Comparison of ENCODE assay signal across 10 mouse cellular contexts in genomic region chr5:140621517-140621916, GRCm38 (mm10). TPM values are rescaled to one million over a fixed set of nuclear protein-coding genes. Genes with fewer than 3 reads are reported as not detected.
DNase-seq lines count a peak whose midpoint lies in the region; ATAC-seq lines count a peak whose summit lies in the region.
"Had no signal": no experiment of that assay in that cellular context is flagged by ENCODE, and none has a peak within 500 bp of the region (broad histone marks: within the 10 kb centered on the region; RNA-seq: fewer than 3 reads in every experiment).

No protein-coding gene starts in this region.

- no peak for ATAC-seq in limb, embryonic 11.5 days (ENCODE audit: insufficient number of reproducible peaks, low FRiP score, low TSS enrichment, low read depth)
- peak; percentile 16; the same call in 1 of the 2 replicates for ATAC-seq in midbrain, embryonic 13.5 days

- H3K27ac ChIP-seq in limb, embryonic 11.5 days (replicated peaks; ENCODE audit: low read depth, low read length): no peak overlapping the region
- no peak overlapping the region for H3K27ac ChIP-seq in limb, embryonic 10.5 days
- peak overlapping the region; percentile 44; the same call in 1 of the 2 replicates for H3K27ac ChIP-seq in forebrain, embryonic 10.5 days
- H3K27ac ChIP-seq in midbrain, embryonic 13.5 days: peak overlapping the region; percentile 10; the same call in 1 of the 2 replicates

- no peak overlapping the region for H3K4me2 ChIP-seq in limb, embryonic 11.5 days (ENCODE audit: low read depth, severe bottlenecking)
- no peak overlapping the region for H3K4me2 ChIP-seq in midbrain, embryonic 13.5 days (replicated peaks)

- H3K27me3 ChIP-seq in limb, embryonic 11.5 days (ENCODE audit: control insufficient read depth, insufficient read depth, low read length): no peaks in the 10 kb centered on the region
- no peaks in the 10 kb centered on the region for H3K27me3 ChIP-seq in limb, embryonic 10.5 days (ENCODE audit: low read depth, poor library complexity, severe bottlenecking)
- no peaks in the 10 kb centered on the region for H3K27me3 ChIP-seq in forebrain, embryonic 10.5 days (ENCODE audit: poor library complexity, severe bottlenecking)
- no peaks in the 10 kb centered on the region for H3K27me3 ChIP-seq in midbrain, embryonic 13.5 days

- 85% methylated on average over 10 of the region's 10 CpGs for WGBS in limb, embryonic 11.5 days
- 82% methylated on average over 10 of the region's 10 CpGs for WGBS in limb, embryonic 10.5 days
- 84% methylated on average over 10 of the region's 10 CpGs for WGBS in forebrain, embryonic 10.5 days
- WGBS in midbrain, embryonic 13.5 days: 71% methylated on average over 10 of the region's 10 CpGs

- peaks cover 24% of the 10 kb centered on the region for H3K36me3 ChIP-seq in limb, embryonic 11.5 days (ENCODE audit: control insufficient read depth, insufficient read depth, low read length)
- H3K36me3 ChIP-seq in limb, embryonic 10.5 days: peaks cover 56% of the 10 kb centered on the region
- peaks cover 74% of the 10 kb centered on the region for H3K36me3 ChIP-seq in forebrain, embryonic 10.5 days (replicated peaks)
- peaks cover 54% of the 10 kb centered on the region for H3K36me3 ChIP-seq in midbrain, embryonic 13.5 days

- H3K4me3 ChIP-seq in limb, embryonic 11.5 days (ENCODE audit: low read depth, low read length): no peak overlapping the region
- H3K4me3 ChIP-seq in limb, embryonic 10.5 days: no peak overlapping the region
- no peak overlapping the region for H3K4me3 ChIP-seq in forebrain, embryonic 10.5 days
- H3K4me3 ChIP-seq in midbrain, embryonic 13.5 days (replicated peaks): no peak overlapping the region

- peak; percentile 77 for DNase-seq in adrenal gland, postnatal 14 days
- DNase-seq in adrenal gland, postnatal 4 days (ENCODE audit: low spot score in 2 of 2): no peak
- DNase-seq in limb, embryonic 11.5 days (ENCODE audit: low spot score): no peak
- DNase-seq in limb, embryonic 10.5 days (ENCODE audit: low spot score): no peak
- DNase-seq in forebrain, embryonic 10.5 days (ENCODE audit: extremely low spot score, low spot score): no peak
- DNase-seq in frontal cortex, postnatal 36 days (ENCODE audit: low spot score in 2 of 2): no peak
- DNase-seq in urinary bladder, postnatal 10 days (ENCODE audit: low spot score): no peak
- DNase-seq: kidney, adult 11 months had no signal

- no peaks in the 10 kb centered on the region for H3K4me1 ChIP-seq in limb, embryonic 11.5 days (ENCODE audit: control insufficient read depth, insufficient read depth, low read length)
- H3K4me1 ChIP-seq in limb, embryonic 10.5 days: peaks cover 12% of the 10 kb centered on the region
- peaks cover 32% of the 10 kb centered on the region for H3K4me1 ChIP-seq in forebrain, embryonic 10.5 days
- H3K4me1 ChIP-seq in midbrain, embryonic 13.5 days (replicated peaks): peaks cover 13% of the 10 kb centered on the region

- H3K9me3 ChIP-seq in limb, embryonic 11.5 days (ENCODE audit: control insufficient read depth, low read length): no peaks in the 10 kb centered on the region
- no peaks in the 10 kb centered on the region for H3K9me3 ChIP-seq in limb, embryonic 10.5 days (replicated peaks)
- no peaks in the 10 kb centered on the region for H3K9me3 ChIP-seq in forebrain, embryonic 10.5 days
- no peaks in the 10 kb centered on the region for H3K9me3 ChIP-seq in midbrain, embryonic 13.5 days

- 0 out of 2 replicates have a peak overlapping the region, but pooled peaks have one; percentile 19 for H3K9ac ChIP-seq in limb, embryonic 11.5 days (ENCODE audit: low read length)
- peak overlapping the region; percentile 8; the same call in 1 of the 2 replicates for H3K9ac ChIP-seq in midbrain, embryonic 13.5 days (replicated peaks)

RNA-seq across cellular contexts. Expression of gene Lfng, which starts 14.4 kb away (rescaled TPM):
- 13.7 and 26.8 TPM in 2 replicates for total RNA-seq in adrenal gland, postnatal 14 days (2021)
- 10 to 100 TPM; 23.5 to 24.4 TPM for total RNA-seq in adrenal gland, postnatal 4 days (2021)
- 9.0 and 10.8 TPM in 2 replicates for polyA plus RNA-seq in limb, embryonic 11.5 days (2014; fragmentation: Nextera tagmentation; extraction: Ambion mirVana)
- 4.3 and 5.8 TPM in 2 replicates for polyA plus RNA-seq in limb, embryonic 10.5 days (2016; fragmentation: Nextera tagmentation; extraction: Ambion mirVana)
- 33.1 and 33.3 TPM in 2 replicates for polyA plus RNA-seq in forebrain, embryonic 10.5 days (2016; fragmentation: Nextera tagmentation; extraction: Ambion mirVana)
- polyA plus RNA-seq in midbrain, embryonic 13.5 days (2015; fragmentation: Nextera tagmentation; extraction: Ambion mirVana): 25.0 and 25.7 TPM in 2 replicates

RNA-seq across cellular contexts. Expression of gene Ttyh3, which starts 27.3 kb away (rescaled TPM):
- total RNA-seq in adrenal gland, postnatal 14 days (2021): 72.5 and 83.6 TPM in 2 replicates
- total RNA-seq in adrenal gland, postnatal 4 days (2021): 100 to 1,000 TPM; 199 to 212 TPM
- polyA plus RNA-seq in limb, embryonic 11.5 days (2014; fragmentation: Nextera tagmentation; extraction: Ambion mirVana): 51.4 and 58.3 TPM in 2 replicates
- 36.6 and 47.0 TPM in 2 replicates for polyA plus RNA-seq in limb, embryonic 10.5 days (2016; fragmentation: Nextera tagmentation; extraction: Ambion mirVana)
- 31.6 and 35.7 TPM in 2 replicates for polyA plus RNA-seq in forebrain, embryonic 10.5 days (2016; fragmentation: Nextera tagmentation; extraction: Ambion mirVana)
- polyA plus RNA-seq in midbrain, embryonic 13.5 days (2015; fragmentation: Nextera tagmentation; extraction: Ambion mirVana): 53.6 and 76.6 TPM in 2 replicates

RNA-seq across cellular contexts. Expression of gene Grifin, which starts 56.6 kb away (rescaled TPM):
- total RNA-seq in adrenal gland, postnatal 14 days (2021): not detected in 2 replicates
- not detected for total RNA-seq in adrenal gland, postnatal 4 days (2021)
- polyA plus RNA-seq in limb, embryonic 11.5 days (2014; fragmentation: Nextera tagmentation; extraction: Ambion mirVana): not detected in 2 replicates
- polyA plus RNA-seq in limb, embryonic 10.5 days (2016; fragmentation: Nextera tagmentation; extraction: Ambion mirVana): not detected in 2 replicates
- not detected in 2 replicates for polyA plus RNA-seq in forebrain, embryonic 10.5 days (2016; fragmentation: Nextera tagmentation; extraction: Ambion mirVana)
- not detected in 2 replicates for polyA plus RNA-seq in midbrain, embryonic 13.5 days (2015; fragmentation: Nextera tagmentation; extraction: Ambion mirVana)
- polyA plus RNA-seq: gonadal fat pad, adult 2 months had no signal

Comparison
In these comparisons a context has a peak if more than half of its experiments do, and no peak if none do; other contexts are left out.
1. H3K27ac ChIP-seq: peak in forebrain, embryonic 10.5 days (single experiment) and midbrain, embryonic 13.5 days (single experiment); none in limb, embryonic 11.5 days (single experiment) and limb, embryonic 10.5 days (single experiment).